Mouse (Mus musculus): ENCODE measurements around the gene 9030612E09Rik. TPM values are rescaled to one million over a fixed set of nuclear protein-coding genes. Genes with fewer than 3 reads are reported as not detected.

Gene 9030612E09Rik
- total and polyA plus RNA-seq, 2 experiments from 2014 or later: 0.11 to 1.1 TPM

DNA sequence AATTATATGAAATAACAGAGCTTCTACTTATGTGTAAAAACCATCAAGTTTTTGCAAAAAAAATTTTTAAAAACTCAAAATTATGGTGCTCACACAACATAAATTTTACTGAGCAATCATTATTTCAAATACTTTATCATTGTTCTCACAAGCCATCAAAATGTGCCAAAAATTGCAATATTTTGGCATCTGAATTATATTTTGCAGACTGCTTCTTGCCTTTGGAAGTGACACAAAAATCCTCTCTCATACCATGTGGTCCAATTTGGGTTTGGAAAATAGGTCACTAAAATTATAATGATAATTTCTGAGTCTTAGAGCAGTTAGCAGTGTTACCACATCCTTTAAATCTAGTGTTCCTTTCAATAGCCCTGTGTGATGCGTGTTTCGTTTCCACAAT is 10.1 kb upstream of the 9030612E09Rik start:
- H3K4me2 ChIP-seq (ENCODE audit: low read depth, low read length): no peak overlapping the region
- H3K9ac ChIP-seq (replicated peaks; ENCODE audit: low read depth, low read length): no peak overlapping the region
- H3K27me3 ChIP-seq (ENCODE audit: control insufficient read depth, insufficient read depth, low read length): no peaks in the 10 kb centered on the region
- no peak overlapping the region for H3K4me3 ChIP-seq (ENCODE audit: low read depth, low read length)
- 92% methylated on average over 2 of the region's 2 CpGs for WGBS
- H3K36me3 ChIP-seq (replicated peaks; ENCODE audit: control insufficient read depth, insufficient read depth, low read length): no peaks in the 10 kb centered on the region
- 0 out of 2 replicates have a peak, but pooled peaks cover 3% of the 10 kb centered on the region for H3K4me1 ChIP-seq (ENCODE audit: control insufficient read depth, insufficient read depth)
- H3K27ac ChIP-seq (ENCODE audit: low read depth): no peak overlapping the region
- TF ChIP-seq EP300 (IDR thresholded peaks at IDR 0.05; ENCODE audit: low read depth): no peak
- no peak for TF ChIP-seq CTCF (IDR thresholded peaks at IDR 0.05; ENCODE audit: low read depth)
- ATAC-seq (ENCODE audit: insufficient read depth, low read depth): no peak
- H3K9me3 ChIP-seq (replicated peaks; ENCODE audit: control insufficient read depth, low read length): peaks cover 7% of the 10 kb centered on the region; the same call in 1 of the 2 replicates
- DNase-seq (ENCODE audit: low spot score): no peak

DNA sequence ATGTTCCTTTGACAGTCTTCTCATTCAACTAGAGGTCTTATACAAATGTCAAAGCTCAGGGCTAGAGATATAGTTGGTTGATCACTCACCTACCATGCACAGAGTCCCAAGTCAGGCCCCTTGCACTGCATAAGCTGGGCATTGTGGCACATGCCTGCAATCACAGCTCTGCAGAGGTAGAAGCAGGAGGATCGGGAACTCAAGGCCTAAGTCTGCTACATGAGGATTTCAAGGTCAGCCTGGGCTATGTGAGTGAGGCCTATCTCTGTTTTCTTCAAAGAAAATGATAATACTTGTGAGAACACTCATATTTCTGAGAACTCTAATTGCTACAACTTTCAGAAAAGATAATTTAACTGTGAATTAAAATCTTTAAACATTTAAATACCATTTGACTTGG is 8.4 kb upstream of the 9030612E09Rik start:
- Histone ChIP-seq H3K27me3 (ENCODE audit: control insufficient read depth, insufficient read depth, low read length) (no peaks in the 10 kb centered on the region), H3K4me2 (ENCODE audit: low read depth, low read length) (no peak overlapping the region), H3K4me3 (ENCODE audit: low read depth, low read length) (no peak overlapping the region), H3K9ac (replicated peaks; ENCODE audit: low read depth, low read length) (no peak overlapping the region), H3K4me1 (ENCODE audit: control insufficient read depth, insufficient read depth) (no peaks in the 10 kb centered on the region), H3K27ac (ENCODE audit: low read depth) (no peak overlapping the region), H3K36me3 (replicated peaks; ENCODE audit: control insufficient read depth, insufficient read depth, low read length) (no peaks in the 10 kb centered on the region), H3K9me3 (replicated peaks; ENCODE audit: control insufficient read depth, low read length) (peaks cover 7% of the 10 kb centered on the region; the same call in 1 of the 2 replicates)
- no peak for ATAC-seq (ENCODE audit: insufficient read depth, low read depth)
- no peak for TF ChIP-seq CTCF (IDR thresholded peaks at IDR 0.05; ENCODE audit: low read depth)
- TF ChIP-seq EP300 (IDR thresholded peaks at IDR 0.05; ENCODE audit: low read depth): no peak
- DNase-seq (ENCODE audit: low spot score): no peak
- WGBS: 80% methylated on average over 1 of the region's 1 CpGs

DNA sequence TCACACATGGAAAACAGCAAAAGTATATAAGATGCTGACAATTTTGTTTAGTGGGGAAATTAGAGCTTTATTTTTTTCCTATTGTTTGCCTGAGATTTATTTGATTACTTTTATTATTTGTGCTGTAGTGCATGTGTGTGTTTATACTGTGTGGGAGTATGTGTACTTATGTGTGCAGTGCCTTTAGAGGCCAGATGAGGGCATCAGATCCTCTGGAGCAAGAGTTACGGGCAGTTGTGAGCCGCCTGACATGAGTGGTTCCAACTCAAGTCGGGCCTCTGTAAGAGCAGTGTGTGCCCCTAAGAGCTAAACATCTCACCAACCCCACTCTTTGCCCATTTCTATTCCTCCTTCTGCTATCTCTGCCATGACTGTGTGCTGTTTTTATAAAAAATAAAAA is 7.7 kb upstream of the 9030612E09Rik start:
- Histone ChIP-seq H3K4me1 (ENCODE audit: control insufficient read depth, insufficient read depth) (no peaks in the 10 kb centered on the region), H3K36me3 (replicated peaks; ENCODE audit: control insufficient read depth, insufficient read depth, low read length) (no peaks in the 10 kb centered on the region), H3K4me3 (ENCODE audit: low read depth, low read length) (no peak overlapping the region), H3K4me2 (ENCODE audit: low read depth, low read length) (no peak overlapping the region), H3K9me3 (replicated peaks; ENCODE audit: control insufficient read depth, low read length) (peaks cover 7% of the 10 kb centered on the region; the same call in 1 of the 2 replicates), H3K27me3 (ENCODE audit: control insufficient read depth, insufficient read depth, low read length) (no peaks in the 10 kb centered on the region), H3K27ac (ENCODE audit: low read depth) (no peak overlapping the region), H3K9ac (replicated peaks; ENCODE audit: low read depth, low read length) (no peak overlapping the region)
- DNase-seq (ENCODE audit: low spot score) (no peak), ATAC-seq (ENCODE audit: insufficient read depth, low read depth) (no peak)
- TF ChIP-seq EP300 (IDR thresholded peaks at IDR 0.05; ENCODE audit: low read depth) (no peak), CTCF (IDR thresholded peaks at IDR 0.05; ENCODE audit: low read depth) (0 out of 2 replicates have a peak, but pooled peaks have one; percentile 2)
- WGBS: 90% methylated on average over 3 of the region's 3 CpGs

DNA sequence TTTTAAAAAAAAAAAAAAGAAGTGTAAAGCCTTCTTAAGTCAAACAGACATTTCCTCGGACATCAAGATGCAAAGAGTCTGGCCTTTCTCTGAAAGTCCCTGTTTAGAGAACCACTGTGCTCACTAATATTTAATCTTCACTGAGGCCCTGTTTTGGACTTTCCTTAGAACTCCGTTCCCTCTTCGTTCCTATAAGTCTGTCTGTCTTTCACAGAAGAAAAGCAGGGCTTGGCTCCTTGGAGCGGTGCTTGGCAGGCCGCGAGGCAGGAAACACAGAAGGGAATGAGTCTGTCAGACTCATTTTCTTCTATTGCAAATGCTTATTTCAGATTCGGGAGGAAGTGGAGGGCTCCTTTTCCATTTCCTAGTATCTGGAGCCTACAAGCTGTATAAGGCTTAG is 5.7 kb upstream of the 9030612E09Rik start:
- ATAC-seq (ENCODE audit: insufficient read depth, low read depth) (no peak), DNase-seq (ENCODE audit: low spot score) (no peak)
- H3K9me3 ChIP-seq (replicated peaks; ENCODE audit: control insufficient read depth, low read length): peaks cover 4% of the 10 kb centered on the region; the same call in 1 of the 2 replicates
- no peak overlapping the region for H3K4me2 ChIP-seq (ENCODE audit: low read depth, low read length)
- WGBS: 69% methylated on average over 7 of the region's 7 CpGs
- no peak overlapping the region for H3K4me3 ChIP-seq (ENCODE audit: low read depth, low read length)
- no peak overlapping the region for H3K27ac ChIP-seq (ENCODE audit: low read depth)
- H3K4me1 ChIP-seq (ENCODE audit: control insufficient read depth, insufficient read depth): no peaks in the 10 kb centered on the region
- TF ChIP-seq EP300 (IDR thresholded peaks at IDR 0.05; ENCODE audit: low read depth): no peak
- no peak for TF ChIP-seq CTCF (IDR thresholded peaks at IDR 0.05; ENCODE audit: low read depth)
- no peaks in the 10 kb centered on the region for H3K36me3 ChIP-seq (replicated peaks; ENCODE audit: control insufficient read depth, insufficient read depth, low read length)
- H3K27me3 ChIP-seq (ENCODE audit: control insufficient read depth, insufficient read depth, low read length): no peaks in the 10 kb centered on the region
- no peak overlapping the region for H3K9ac ChIP-seq (replicated peaks; ENCODE audit: low read depth, low read length)

DNA sequence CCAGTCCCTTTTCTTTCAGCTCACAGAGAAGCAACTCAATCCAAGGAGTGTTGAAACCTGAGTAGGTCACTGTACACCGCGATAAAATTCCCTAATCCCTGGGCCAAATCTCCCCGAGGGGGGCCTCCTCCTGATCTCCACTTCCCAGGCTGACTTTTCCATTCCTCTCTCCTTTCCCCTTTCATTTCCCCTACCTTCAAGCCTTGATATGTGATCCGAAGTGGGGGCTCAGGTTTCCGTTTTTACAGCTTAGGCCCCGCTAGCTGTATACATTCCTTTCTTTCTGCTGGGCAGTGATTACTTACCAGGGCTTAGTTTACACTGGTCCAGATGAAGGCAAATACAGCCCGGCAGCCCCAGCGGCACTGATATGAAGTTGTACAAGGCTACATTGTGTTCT is 3.4 kb upstream of the 9030612E09Rik start:
- 8% methylated on average over 8 of the region's 8 CpGs for WGBS
- TF ChIP-seq CTCF (IDR thresholded peaks at IDR 0.05; ENCODE audit: low read depth): no peak
- TF ChIP-seq EP300 (IDR thresholded peaks at IDR 0.05; ENCODE audit: low read depth): no peak
- Histone ChIP-seq H3K4me2 (ENCODE audit: low read depth, low read length) (peak overlapping the region; percentile 98), H3K4me3 (ENCODE audit: low read depth, low read length) (peak overlapping the region; percentile 35), H3K27me3 (ENCODE audit: control insufficient read depth, insufficient read depth, low read length) (0 out of 2 replicates have a peak, but pooled peaks cover 4% of the 10 kb centered on the region), H3K9me3 (replicated peaks; ENCODE audit: control insufficient read depth, low read length) (peaks cover 4% of the 10 kb centered on the region; the same call in 1 of the 2 replicates), H3K9ac (replicated peaks; ENCODE audit: low read depth, low read length) (peak overlapping the region; percentile 47), H3K36me3 (replicated peaks; ENCODE audit: control insufficient read depth, insufficient read depth, low read length) (no peaks in the 10 kb centered on the region), H3K4me1 (ENCODE audit: control insufficient read depth, insufficient read depth) (no peaks in the 10 kb centered on the region), H3K27ac (ENCODE audit: low read depth) (peak overlapping the region; percentile 84)
- DNase-seq (ENCODE audit: low spot score): no peak
- no peak for ATAC-seq (ENCODE audit: insufficient read depth, low read depth)

DNA sequence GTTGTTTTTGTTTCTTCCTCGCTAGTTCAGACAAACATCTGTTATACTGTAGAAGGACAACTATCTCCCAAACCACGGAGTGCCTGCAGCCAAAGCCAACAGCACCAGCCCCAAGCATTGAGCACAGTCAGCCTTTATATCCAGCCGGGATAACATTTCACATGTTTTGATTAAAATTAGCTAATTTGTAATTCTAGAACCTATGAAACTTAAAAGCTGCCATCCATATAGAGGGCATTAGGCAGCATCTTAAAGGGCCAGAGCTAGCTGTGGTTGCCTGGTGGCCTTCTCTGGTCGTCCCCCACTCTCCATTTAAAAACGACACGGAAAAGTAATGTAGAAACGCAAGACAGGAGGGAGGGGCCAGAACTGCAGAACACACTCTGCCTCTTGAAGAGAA is 2.4 kb upstream of the 9030612E09Rik start:
- TF ChIP-seq EP300 (IDR thresholded peaks at IDR 0.05; ENCODE audit: low read depth) (no peak), CTCF (IDR thresholded peaks at IDR 0.05; ENCODE audit: low read depth) (no peak)
- ATAC-seq (ENCODE audit: insufficient read depth, low read depth) (no peak), DNase-seq (ENCODE audit: low spot score) (no peak)
- Histone ChIP-seq H3K27me3 (ENCODE audit: control insufficient read depth, insufficient read depth, low read length) (0 out of 2 replicates have a peak, but pooled peaks cover 4% of the 10 kb centered on the region), H3K4me1 (ENCODE audit: control insufficient read depth, insufficient read depth) (no peaks in the 10 kb centered on the region), H3K36me3 (replicated peaks; ENCODE audit: control insufficient read depth, insufficient read depth, low read length) (no peaks in the 10 kb centered on the region), H3K9me3 (replicated peaks; ENCODE audit: control insufficient read depth, low read length) (peaks cover under 1% of the 10 kb centered on the region; the same call in 1 of the 2 replicates), H3K4me3 (ENCODE audit: low read depth, low read length) (peak overlapping the region; percentile 75), H3K9ac (replicated peaks; ENCODE audit: low read depth, low read length) (0 out of 2 replicates have a peak overlapping the region, but pooled peaks have one; percentile 0), H3K4me2 (ENCODE audit: low read depth, low read length) (peak overlapping the region; percentile 98), H3K27ac (ENCODE audit: low read depth) (0 out of 2 replicates have a peak overlapping the region, but pooled peaks have one; percentile 6)
- WGBS: 23% methylated on average over 7 of the region's 7 CpGs
